Mouse (Mus musculus) T-helper 17 cell (primary cell): ENCODE results near the gene Rbm38.

Experiments
- in situ Hi-C, 2 experiments: fragments of 300-600 bp; cut with MboI, MseI; formaldehyde crosslinking; loops; 1 replicate in 1 of 2; 2 replicates in 1 of 2; pipeline ENCODE4 v1.15.1; 2025; ENCODE audit warnings: high pct_unique_total_duplicates in 2 of 2

Gene Rbm38

DNA sequence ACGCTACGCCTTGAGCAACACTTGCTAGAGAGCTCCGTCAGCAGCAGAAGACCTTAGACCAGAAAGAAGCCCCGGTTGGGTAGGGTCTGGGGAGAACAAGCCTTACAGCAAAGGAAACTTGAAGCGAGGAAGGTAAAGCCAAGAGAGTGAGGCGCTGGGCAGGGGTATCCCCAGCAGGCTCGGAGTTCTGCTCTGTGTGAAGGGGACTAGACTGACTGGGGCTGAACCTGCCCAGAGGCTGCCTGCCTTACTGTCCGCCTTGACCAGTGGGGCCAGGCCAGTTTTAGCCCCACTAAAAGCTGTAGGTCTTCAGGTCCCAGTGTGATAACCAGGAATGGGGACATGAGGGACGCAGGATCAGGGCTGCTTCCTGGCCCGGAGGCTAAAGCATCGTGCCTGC is at the start of gene Rbm38:
TSS of gene Rbm38 (plus strand) at position 69 of the 400 bp plus-strand sequence.
- in situ Hi-C loops = loop anchor here in 1 of 2 experiments (25.0 kb wide), 1 partner anchor 633 kb away; the partner anchor contains the start of gene Cass4

DNA sequence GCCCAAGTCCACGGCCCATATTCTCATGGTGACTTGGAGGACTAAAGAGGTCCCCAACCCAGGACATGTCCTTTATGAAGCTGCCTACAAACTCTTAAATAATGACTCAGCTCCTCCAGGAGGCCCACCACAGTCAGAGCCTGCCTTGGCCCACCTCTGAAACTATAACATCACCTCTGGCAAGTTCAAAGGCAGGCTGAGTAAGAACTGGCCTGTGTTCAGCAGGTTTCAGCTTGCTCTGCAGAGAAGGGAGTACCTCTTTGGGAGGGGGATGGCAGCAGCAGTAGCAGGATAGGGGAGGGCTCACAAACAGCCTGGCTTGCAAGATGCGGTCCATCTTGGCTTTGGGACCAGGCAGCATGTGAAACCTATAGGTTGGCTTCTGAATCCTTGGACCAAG is 48.4 kb upstream of the Rbm38 start:
- in situ Hi-C loops = no loop called here

DNA sequence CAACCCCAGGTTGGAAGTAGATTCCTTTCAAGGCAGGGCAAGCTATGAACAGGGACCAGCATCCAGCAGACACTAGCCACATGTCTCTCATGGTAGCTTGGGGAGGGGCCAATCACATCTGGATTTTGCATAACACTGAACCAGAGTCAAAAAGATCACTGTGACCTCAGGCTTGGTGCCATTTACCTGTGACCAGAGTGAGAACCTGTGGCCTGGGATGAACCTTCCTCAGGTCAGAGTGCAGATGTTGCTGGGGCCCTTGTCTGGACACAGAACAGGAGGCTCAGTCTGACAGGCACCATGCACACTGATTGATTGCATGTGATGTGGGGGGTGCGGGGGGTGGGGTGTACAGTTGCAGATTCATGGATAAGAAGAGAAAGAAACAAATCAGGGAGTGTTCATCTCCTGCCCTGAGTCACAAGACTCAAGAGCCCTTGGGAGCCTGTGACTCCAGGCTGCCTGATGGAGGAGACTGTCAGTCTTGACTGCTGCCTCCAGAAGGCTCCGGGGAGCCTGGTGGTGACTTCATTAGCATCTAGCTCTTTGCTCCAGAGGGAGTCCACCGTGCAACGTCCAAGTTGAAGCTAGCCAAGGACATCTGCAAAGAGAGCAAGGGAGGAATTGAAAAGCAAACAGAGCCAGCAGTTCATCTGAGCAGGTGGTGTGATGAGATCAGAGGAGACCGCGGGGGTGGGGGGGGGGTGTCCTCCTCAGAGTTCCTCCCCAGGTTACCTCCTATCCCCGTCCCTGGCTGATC is 46.3 kb upstream of the Rbm38 start:
- in situ Hi-C loops = no loop called here

DNA sequence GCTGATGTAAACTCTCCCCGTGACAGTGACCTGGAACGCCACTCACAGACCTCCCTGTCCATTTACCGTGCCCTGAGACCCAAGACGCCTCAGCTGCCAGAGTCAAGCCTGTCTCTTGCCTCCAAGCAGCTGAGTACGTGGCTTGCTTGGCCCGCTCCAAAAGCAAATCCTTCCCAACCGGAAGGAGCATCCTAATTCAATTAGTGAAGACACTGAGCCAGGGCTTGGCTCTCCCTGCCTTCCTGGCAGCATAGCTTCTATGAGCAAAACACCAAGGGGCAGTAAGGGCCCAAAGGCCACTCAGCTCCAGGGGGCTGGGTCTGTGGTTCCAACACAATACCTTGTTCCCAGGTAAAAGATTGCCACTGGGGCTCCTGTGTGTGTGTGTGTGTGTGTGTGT is 45.6 kb upstream of the Rbm38 start:
- in situ Hi-C loops = loop anchor here in 1 of 2 experiments (5.0 kb wide), 1 partner anchor 577 kb away; no protein-coding TSS in a partner anchor

DNA sequence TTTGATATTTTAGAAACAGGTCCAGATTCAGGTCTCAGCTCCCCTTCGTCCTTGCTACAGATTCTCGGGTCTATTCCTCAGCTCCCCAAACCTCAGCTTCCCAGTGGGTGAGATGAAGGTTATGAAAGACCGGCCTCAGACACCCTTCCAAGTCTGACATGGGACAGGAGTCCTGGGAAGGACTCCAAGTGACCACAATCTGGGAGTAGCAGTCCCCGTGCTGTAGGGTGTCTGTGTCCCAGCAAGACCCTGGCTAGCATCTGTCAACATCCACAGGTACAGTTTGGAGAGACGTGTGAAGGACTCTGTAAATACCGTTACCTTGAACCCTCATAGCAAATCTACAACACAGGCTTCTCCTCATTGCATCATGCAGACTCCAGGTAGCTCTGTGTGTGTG is 45.1 kb upstream of the Rbm38 start:
- in situ Hi-C loops = loop anchor here in 1 of 2 experiments (5.0 kb wide), 1 partner anchor 578 kb away; no protein-coding TSS in a partner anchor

DNA sequence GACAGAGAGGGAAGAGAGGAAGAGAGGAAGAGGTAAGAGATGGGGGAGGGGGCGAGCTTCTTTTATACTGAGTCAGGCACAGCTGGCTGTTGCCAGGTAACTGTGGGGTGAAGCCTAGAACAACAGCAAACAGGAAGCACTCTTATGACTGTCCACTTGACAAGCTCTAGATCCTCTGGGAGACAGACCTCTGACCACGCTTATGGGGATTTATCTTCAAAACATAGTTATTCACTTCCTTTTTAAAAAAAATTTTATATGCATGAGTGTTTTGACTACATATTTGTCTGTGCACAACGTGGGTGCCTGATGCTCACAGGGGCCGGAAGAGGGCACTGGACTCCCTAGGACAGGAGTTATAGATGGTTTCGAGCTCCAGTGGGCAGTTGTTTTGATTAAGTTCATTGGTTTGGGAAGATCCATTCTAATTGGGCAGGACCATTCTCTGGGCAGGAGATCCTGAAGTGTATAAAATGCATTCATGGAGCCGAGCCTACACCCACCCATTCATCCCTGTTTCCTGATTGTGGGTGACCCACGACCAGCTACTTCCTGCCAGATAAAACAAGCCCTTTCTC is 43.5 kb upstream of the Rbm38 start:
- in situ Hi-C loops = loop anchor here in 1 of 2 experiments (5.0 kb wide), 1 partner anchor 579 kb away; no protein-coding TSS in a partner anchor

DNA sequence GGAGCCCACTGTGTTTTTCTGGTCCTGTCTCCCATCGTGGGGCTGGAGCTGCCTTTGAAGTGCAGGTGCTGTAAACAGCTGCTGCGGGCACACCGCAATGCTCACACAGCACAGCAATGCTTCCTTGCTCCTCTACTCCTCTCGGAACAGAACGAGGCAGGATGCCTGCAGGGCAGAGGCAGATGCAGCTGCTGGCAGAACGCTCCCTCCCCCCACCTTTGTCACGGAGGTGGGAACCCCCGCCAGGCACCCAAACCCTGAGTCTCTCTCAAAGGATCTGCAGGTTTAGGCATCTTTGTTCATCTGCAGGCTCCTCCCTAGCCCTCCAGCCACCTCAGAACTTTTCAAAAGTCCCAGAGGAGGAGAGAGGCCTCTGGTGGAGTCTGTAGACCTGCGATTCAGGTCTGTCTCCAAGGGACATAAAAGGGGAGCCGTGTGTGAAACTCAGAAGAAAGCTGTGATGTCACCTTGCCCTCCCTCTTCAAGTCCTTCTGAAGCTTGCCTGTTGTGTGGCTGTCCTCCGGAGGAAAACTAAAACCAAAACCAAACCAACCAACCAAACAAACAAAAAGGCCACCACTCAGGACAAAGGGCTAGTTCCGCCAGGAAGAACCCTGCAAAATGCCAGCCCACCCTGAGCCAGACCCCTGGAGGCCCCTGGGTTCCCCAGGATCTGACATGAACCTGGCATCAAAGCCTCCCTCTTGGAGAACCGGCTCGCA is 42.7 kb upstream of the Rbm38 start, which contains the start of gene Spo11:
TSS of gene Spo11 (plus strand) at position 292 of the 722 bp plus-strand sequence.
- in situ Hi-C loops = loop anchor here in 1 of 2 experiments (5.0 kb wide), 1 partner anchor 580 kb away; no protein-coding TSS in a partner anchor

DNA sequence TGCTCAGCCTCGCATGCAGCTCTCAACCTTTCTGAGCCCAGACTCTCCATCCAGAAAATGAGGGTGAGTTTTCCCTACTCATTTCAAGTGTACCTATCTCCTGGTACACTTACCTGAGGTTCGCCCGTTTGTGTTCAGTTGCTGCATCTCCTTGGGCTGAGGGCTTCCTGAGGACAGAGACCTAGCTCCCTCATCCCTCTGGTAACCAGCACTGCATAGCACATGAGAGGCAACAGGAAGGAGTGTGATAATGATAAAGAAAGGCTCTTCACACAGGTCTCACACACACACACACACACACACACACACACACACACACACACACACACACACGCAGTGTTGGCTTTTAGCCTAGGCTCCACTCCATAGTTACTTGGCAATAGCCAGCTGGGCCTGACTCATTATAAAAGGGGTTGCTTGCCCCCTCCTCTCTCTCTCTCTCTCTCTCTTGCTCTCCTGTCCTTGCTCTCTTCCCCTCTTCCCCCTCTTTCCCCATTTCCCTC is 42.1 kb upstream of the Rbm38 start:
- in situ Hi-C loops = loop anchor here in 1 of 2 experiments (5.0 kb wide), 1 partner anchor 581 kb away; no protein-coding TSS in a partner anchor

DNA sequence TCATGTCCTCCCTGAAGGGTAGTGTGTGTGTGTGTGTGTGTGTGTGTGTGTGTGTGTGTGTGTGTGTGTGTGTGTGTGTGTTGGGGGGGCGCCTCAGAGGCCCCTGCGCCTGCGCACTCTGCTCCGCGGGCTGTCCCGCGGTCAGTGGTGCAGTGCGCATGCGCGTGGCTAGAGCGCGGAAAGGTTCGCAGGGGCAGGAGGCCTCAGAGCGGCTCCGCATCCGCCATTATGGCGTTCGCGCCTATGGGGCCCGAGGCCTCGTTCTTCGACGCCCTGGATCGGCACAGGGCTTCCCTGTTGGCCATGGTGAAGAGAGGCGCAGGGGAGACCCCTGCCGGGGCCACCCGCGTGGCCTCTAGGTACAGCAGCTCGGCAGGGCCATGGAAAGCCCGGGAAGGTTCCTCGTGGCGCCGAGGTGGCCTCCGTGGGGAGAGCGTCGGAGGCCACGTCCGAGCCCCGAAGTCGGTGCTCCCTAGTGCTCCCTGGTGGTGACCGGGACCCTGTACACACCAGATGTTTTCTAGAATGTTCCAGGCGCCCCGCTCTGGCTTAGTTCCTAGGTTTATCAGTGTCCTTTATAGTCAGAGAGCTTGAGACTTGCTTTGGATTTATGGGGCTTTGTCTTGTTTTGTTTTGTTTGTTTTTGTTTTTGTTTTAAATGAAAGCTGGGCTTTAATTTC is 40.5 kb upstream of the Rbm38 start:
- in situ Hi-C loops = loop anchor here in 1 of 2 experiments (5.0 kb wide), 1 partner anchor 583 kb away; no protein-coding TSS in a partner anchor

DNA sequence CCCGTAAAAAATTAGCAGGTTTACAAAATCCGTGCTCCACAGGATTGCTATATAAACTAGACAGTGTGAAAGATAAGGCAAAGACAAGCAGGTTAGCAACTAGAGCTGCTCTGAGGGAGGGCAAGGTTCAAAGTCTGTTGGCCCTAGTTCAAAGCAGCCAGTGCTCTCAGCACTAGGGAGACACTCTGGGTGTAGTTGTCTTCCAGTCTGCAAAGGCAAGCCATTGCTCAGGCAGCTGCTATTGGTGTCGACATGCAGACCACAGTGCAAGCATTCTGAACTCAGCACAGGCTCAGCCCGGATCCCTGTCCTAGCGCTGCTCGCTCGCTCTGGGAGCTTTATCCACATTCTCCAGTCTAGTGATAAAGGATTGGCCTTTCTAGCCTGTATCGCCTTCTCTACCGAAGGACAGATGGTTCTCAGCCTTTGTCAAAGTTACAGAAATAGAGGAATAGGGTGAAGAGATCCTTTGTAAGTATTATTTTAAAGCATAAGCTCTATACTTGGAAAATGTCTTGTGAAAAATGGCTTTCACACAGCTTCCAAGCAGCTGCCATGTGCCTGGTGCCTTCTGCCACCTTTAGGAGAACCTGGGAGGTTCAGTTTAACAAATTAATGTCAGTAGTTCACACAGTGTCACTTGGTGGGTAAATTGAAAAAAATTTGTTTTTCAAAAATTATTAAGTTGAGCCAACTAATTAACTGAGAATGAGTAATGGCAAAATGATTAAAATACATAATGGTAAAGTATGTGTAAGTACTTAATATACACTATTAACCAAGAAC is 37.3 kb upstream of the Rbm38 start:
- in situ Hi-C loops = no loop called here

DNA sequence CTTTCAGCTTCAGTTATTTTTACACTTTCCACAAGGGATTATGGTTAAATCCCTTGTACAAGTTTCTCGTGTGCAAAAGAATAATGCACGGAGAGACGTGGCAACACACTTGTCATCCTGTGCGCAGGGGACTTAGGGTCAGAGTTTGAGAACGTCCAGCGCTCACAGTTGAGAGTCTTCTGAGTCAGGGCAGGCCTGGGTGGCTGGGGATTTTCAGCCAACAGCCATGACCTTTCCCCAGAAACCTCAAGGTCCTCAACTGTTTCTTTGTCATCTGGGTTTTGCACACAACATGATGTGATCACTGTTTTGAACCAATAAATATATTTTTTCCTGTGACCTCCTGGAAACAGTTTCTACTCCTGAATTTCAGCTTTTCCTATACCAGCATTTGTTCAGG is 30.1 kb upstream of the Rbm38 start:
- in situ Hi-C loops = loop anchor here (5.0 kb wide), 2 partner anchors 38 to 153 kb away; no protein-coding TSS in a partner anchor

DNA sequence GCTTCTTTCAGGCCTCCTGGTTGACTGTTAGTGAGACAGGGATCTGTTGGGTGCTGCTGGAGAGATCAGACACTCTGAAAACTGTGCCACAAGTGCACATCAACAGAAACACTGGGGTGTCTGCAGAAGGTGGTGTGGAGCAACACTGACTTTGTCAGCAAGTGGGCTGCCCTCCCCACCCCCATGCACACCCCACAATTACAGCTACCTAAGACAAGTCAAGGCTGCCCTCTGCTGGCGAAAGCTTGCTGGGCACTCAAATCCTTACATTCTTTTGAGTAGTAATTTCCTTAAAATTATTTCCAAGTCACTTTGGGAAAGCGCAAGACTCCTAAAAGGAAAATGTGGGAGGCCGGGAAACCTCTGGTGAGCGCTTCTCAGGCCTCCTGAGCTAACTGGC is 24.1 kb upstream of the Rbm38 start:
- in situ Hi-C loops = no loop called here

DNA sequence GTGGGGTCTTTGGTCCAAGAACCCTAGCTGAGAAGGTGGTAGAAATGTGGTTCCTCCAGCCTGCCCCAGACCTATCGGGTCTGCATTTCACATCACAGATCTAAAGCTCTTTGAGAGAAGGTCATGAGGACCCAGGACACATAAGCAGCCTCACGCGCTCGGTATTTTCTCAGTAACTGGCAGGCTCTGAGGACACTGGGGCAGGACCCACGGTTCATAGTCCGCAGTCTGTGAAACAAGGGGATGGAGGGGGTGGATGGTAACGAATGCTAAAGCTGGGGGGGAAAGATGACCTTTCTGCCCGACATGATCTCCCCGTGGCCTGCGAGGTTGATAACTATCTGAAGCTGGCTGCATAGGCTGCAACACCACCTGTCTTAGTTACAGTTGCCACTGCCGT is 22.6 kb upstream of the Rbm38 start:
- in situ Hi-C loops = no loop called here

DNA sequence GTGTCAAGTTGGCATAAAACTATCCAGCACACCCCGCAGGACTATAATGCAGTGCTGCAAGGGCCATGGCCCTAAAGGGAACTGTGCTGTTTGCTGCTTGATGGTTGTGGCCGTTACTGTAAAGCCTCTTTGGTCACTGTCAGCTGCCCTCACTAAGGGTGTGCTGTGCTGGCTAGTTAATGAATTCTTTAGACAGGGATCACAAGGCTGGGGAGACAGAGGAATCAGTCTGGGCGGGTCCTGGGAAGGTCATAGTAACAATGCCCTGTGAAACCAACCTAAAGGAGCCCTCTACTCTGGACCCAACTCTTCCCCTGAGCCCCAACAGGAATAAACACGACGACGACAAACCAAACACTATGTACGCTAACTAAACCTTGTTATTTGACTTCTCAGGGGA is 21.8 kb upstream of the Rbm38 start:
- in situ Hi-C loops = no loop called here

DNA sequence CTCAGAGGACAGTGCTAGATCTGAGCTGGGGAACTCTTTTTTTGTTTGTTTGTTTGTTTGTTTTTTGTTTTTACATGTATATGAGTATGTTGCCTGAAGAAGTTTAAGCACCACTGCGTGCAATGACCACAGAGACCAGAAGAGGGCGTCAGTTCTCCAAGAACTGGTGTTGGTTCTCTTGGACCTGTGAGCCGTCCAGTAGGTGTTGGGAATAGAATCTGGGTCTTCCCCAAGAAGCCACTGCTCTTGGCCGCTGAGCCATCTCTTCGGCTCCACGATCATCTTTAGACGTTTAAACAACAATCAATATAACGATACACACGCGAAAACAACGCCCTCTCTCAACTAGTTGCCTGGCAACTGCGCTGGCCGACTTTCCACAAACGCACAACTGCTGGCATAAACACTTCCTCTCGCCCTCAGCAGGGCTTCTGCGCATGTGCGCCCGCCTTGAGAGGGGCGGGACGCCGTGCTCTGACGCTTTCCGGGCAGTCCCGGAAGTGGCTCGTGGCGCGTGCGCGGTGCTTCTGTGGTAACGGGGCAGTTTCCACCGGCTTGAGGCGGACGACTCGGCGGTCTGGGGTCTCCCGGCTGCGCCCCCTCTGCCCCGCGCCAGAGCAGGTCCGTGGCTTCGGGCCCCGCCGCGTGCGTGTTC is 20.5 kb upstream of the Rbm38 start, which contains the start of gene Rae1:
TSS of gene Rae1 (plus strand) at position 488 of the 655 bp plus-strand sequence.
- in situ Hi-C loops = loop anchor here (5.0 to 25.0 kb wide), 2 partner anchors 83 to 612 kb away; partner anchors contain the start of gene Cass4 (in 1 of the 2)

DNA sequence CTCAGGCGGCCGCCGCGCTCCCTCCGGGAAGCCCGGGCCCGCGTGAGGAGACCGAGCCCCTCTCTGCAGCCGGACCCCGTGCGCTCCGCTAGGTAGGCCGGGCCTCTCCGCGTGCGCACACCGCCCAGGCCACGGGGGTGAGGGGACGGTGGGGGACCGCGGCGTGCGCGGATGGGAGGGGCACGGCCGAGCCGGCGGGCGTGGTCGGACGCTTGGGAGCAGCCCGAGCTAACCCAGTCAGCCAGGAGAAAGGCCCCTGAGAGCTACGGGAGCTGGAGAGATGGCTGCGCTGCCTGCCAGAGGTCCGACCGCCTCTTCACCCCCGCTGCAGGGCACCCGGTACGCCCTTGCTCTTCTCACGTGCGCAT is 20.0 kb upstream of the Rbm38 start:
- in situ Hi-C loops = loop anchor here (5.0 to 25.0 kb wide), 2 partner anchors 82 to 613 kb away; partner anchors contain the start of gene Cass4 (in 1 of the 2)

DNA sequence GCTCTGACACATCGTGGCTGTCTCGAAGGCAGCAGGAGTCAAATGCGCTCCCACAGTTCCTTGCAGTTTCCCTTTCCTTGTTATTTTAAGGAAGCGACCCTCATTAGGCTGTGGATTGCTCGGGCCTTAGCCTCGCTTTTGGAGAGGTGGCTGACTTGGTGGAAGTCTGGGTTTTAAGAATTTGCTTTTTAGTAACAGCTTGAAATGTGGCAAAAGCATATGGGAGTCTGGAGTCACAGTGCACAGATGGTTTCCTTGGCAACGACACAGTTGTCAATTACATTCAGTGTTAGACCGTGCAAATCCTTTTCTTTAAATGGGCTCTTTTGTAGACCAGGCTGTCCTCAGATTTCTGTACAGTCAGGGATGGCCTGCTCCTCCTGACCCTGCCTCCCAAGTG is 19.4 kb upstream of the Rbm38 start:
- in situ Hi-C loops = loop anchor here (5.0 to 25.0 kb wide), 2 partner anchors 81 to 614 kb away; partner anchors contain the start of gene Cass4 (in 1 of the 2)

DNA sequence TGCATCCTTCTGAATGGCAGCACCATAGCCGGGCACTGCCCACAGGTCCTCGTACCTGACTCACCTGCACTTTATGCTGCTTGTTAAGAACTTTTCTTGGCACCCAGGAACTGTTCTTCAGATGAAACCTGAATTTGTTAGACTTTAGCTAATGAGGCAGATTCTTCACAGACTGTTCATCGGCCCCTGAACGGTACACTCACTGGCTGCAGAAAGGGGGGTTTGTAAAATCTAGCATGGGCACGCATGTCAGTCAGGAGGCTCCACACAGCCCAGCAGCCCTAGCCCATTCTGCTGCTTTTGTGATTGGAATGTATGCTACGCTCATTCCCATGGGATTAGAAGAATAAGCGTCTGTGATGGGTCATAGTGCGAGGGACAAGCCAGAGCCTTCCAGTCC is 16.6 kb upstream of the Rbm38 start:
- in situ Hi-C loops = loop anchor here (5.0 to 25.0 kb wide), 2 partner anchors 79 to 616 kb away; partner anchors contain the start of gene Cass4 (in 1 of the 2)

DNA sequence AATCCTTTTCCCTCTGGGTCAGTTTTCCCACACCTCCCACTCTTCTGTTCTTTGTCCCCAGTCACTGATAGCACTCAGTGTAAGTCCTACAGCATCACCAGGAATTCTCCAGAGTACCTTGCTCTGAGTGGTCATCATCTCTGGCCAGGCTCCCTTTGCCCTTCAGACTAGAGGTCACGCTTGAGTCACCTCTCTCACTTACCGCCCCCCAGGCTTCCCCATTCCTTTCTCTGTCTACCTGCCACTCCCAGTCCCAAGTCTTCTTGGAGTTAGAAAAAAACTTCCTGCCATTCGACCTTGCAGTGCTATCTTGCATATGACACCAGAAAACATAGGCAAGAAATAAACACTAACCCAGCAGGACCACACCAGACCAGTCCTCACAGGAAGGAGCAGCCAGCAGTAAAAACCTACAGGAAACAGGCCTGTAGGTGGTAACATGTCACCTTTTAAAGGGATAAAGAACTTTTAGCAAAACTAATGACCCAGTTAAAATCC is 10.0 kb upstream of the Rbm38 start:
- in situ Hi-C loops = loop anchor here in 1 of 2 experiments (25.0 kb wide), 1 partner anchor 623 kb away; the partner anchor contains the start of gene Cass4
